Mouse (Mus musculus) liver, adult 2 months (tissue): ENCODE measurements at regions not wholly inside any gene's neighbourhood (a gene's known extent, or its start where the extent isn't known, plus 50 kb on each side); places are given as distances from the start of the nearest gene placed in this dataset.

Experiments used
- DNase-seq: peaks from one replicate; pipeline ENCODE4 v3.0.0-alpha.2; 2011; ENCODE audit warnings: low read depth, low spot score; ENCODE audit errors: extremely low read depth
- H3K27ac ChIP-seq: fragments of 200-500 bp; replicated peaks from 2 replicates; pipeline ENCODE4 v1.5.1; 2012; ENCODE audit warnings: low read depth, mild to moderate bottlenecking, control low read depth, inconsistent platforms, low read length; ENCODE audit not compliant: insufficient read depth
- H3K27me3 ChIP-seq: fragments of 200-500 bp; 2 replicates; pipeline ENCODE4 v1.6.1; 2012; ENCODE audit warnings: mild to moderate bottlenecking, moderate library complexity, low read length, inconsistent platforms; ENCODE audit not compliant: control insufficient read depth, insufficient read depth
- H3K36me3 ChIP-seq: fragments of 200-500 bp; 2 replicates; pipeline ENCODE4 v1.6.1; 2012; ENCODE audit warnings: low read length, inconsistent platforms; ENCODE audit not compliant: control insufficient read depth, insufficient read depth
- H3K4me1 ChIP-seq: fragments of 200-500 bp; 2 replicates; pipeline ENCODE4 v1.6.1; 2011; ENCODE audit warnings: low read length; ENCODE audit not compliant: control insufficient read depth, insufficient read depth
- H3K4me3 ChIP-seq: fragments of 200-500 bp; 2 replicates; pipeline ENCODE4 v1.5.1; 2011; ENCODE audit warnings: low read depth, mild to moderate bottlenecking, control low read depth, low read length, moderate library complexity; ENCODE audit not compliant: insufficient read depth
- H3K79me2 ChIP-seq: fragments of 200-500 bp; 2 replicates; pipeline ENCODE4 v1.6.1; 2012; ENCODE audit warnings: inconsistent platforms, mild to moderate bottlenecking, low read length, moderate library complexity; ENCODE audit not compliant: control insufficient read depth, insufficient read depth
- H3K9ac ChIP-seq: fragments of 200-500 bp; 2 replicates; pipeline ENCODE4 v1.6.1; 2012; ENCODE audit warnings: low read depth, mild to moderate bottlenecking, control low read depth, inconsistent platforms, low read length
- CTCF ChIP-seq: fragments of 200-500 bp; IDR thresholded peaks from 2 replicates; pipeline ENCODE4 v1.5.1; 2011; ENCODE audit warnings: low read depth, low read length, control low read depth
- POLR2A ChIP-seq: fragments of 200-500 bp; IDR thresholded peaks from 2 replicates; pipeline ENCODE4 v1.6.1; 2011; ENCODE audit warnings: low read length, control low read depth; ENCODE audit not compliant: insufficient read depth; ENCODE audit errors: extremely low read depth
- WGBS: fragments of 180-500 bp; shearing (Covaris S2); methylation state at CpG from one replicate; pipeline ENCODE4 v1.1.7; 2018; 5-methylcytosine and 5-hydroxymethylcytosine counted together

- no peak for TF ChIP-seq POLR2A
- TF ChIP-seq CTCF, result no peak
- no peak for DNase-seq
- WGBS, result 62% methylated on average over 8 of the region's 8 CpGs
Measured at GRCm38 (mm10) chr4:55699917-55700316, 167.7 kb upstream of the Klf4 start.

GRCm38 (mm10) chr4:55699161-55699560 lies 166.9 kb upstream of the Klf4 start:
- H3K79me2 ChIP-seq, result no peaks in the 10 kb centered on the region
- no peaks in the 10 kb centered on the region for H3K4me1 ChIP-seq
- no peak overlapping the region for H3K27ac ChIP-seq
- TF ChIP-seq POLR2A (no peak), CTCF (no peak)
- no peak for DNase-seq
- H3K4me3 ChIP-seq, result no peak overlapping the region
- whole genome bisulfite sequencing, result 88% methylated on average over 5 of the region's 5 CpGs
- H3K36me3 ChIP-seq, result no peaks in the 10 kb centered on the region
- no peak overlapping the region for H3K9ac ChIP-seq
- H3K27me3 ChIP-seq, result no peaks in the 10 kb centered on the region

More at GRCm38 (mm10) chr4:55699917-55700316, 167.7 kb upstream of the Klf4 start:
- Histone ChIP-seq H3K36me3 (no peaks in the 10 kb centered on the region), H3K4me3 (no peak overlapping the region), H3K79me2 (no peaks in the 10 kb centered on the region), H3K27ac (no peak overlapping the region), H3K4me1 (no peaks in the 10 kb centered on the region), H3K27me3 (no peaks in the 10 kb centered on the region), H3K9ac (no peak overlapping the region)

DNA sequence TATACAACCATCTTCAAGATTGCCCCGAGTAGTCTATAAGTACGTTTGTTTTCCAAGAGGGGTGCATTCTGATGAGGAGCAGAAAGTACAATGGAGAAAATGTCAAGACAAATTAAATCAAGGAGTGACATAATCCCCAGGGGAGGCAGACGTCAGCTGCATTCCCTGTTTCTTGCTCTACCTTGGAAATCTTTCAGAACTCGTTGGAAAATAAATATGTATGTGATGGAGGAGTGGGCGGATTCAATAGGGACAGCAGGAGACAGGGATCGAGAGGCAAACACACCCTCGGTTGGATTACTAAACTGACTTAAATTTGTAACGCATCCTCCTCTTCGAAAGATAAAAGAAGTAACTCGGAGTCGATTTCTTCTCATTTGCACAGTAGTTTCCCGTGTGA lies 164.8 kb upstream of the Klf4 start:
- Histone ChIP-seq H3K4me3 (no peak overlapping the region), H3K9ac (no peak overlapping the region), H3K27ac (no peak overlapping the region), H3K4me1 (no peaks in the 10 kb centered on the region), H3K36me3 (no peaks in the 10 kb centered on the region), H3K79me2 (no peaks in the 10 kb centered on the region), H3K27me3 (no peaks in the 10 kb centered on the region)
- WGBS, result 70% methylated on average over 12 of the region's 12 CpGs
- DNase-seq, result no peak
- TF ChIP-seq POLR2A (no peak), CTCF (no peak)

DNA sequence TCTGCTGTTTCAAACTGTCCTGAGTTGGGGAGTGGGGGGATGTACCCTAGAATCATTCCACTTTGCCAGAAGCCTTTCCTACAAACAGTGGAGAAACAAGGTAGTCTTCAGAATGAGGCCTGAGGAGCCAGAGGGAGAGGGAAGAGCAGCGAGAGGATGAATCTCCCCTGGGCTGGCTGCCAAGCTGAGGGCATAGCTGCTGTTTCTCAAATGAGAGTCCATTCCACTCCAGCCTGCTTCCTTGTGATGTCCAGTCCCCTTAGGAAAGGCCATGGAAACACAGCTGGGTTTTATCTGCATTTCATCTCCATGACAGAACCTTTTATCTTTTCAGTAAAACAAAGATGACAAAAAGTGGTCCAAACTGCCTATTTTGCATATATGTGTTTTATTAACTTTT lies 164.2 kb upstream of the Klf4 start:
- TF ChIP-seq CTCF, result no peak
- no peak for TF ChIP-seq POLR2A
- Histone ChIP-seq H3K79me2 (no peaks in the 10 kb centered on the region), H3K9ac (no peak overlapping the region), H3K27ac (no peak overlapping the region), H3K4me1 (no peaks in the 10 kb centered on the region), H3K4me3 (no peak overlapping the region), H3K27me3 (no peaks in the 10 kb centered on the region), H3K36me3 (no peaks in the 10 kb centered on the region)
- no peak for DNase-seq
- WGBS, result 44% methylated on average over 1 of the region's 1 CpGs

GRCm38 (mm10) chr4:55695246-55695645 lies 163.0 kb upstream of the Klf4 start:
- Histone ChIP-seq H3K9ac (no peak overlapping the region), H3K27ac (no peak overlapping the region), H3K79me2 (no peaks in the 10 kb centered on the region), H3K27me3 (no peaks in the 10 kb centered on the region), H3K4me3 (no peak overlapping the region), H3K36me3 (no peaks in the 10 kb centered on the region), H3K4me1 (no peaks in the 10 kb centered on the region)
- no peak for TF ChIP-seq POLR2A
- no peak for TF ChIP-seq CTCF
- DNase-seq, result no peak
- WGBS, result 94% methylated on average over 1 of the region's 1 CpGs

DNA sequence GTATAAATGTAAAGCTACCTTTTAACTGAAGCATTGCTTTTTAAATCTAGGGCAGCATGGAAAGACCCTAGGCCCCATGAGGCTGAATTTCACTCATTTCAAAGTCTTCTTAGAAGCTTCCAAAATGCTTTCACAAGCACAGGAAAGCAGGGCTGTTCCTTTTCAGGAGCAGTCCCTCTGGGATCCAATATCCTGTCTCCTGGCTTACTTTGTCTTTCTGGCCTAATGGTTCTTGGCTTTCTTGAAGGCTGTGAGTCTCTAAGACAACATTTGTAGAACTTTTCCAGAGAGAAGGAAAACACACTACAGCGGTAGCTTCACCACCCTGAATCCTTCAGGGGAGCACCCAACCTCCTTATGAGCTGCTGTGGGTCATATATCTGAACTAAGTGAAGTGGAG lies 157.2 kb upstream of the Klf4 start:
- H3K4me1 ChIP-seq, result no peaks in the 10 kb centered on the region
- 94% methylated on average over 1 of the region's 1 CpGs for WGBS
- H3K27ac ChIP-seq, result no peak overlapping the region
- no peak for DNase-seq
- no peak overlapping the region for H3K9ac ChIP-seq
- no peak overlapping the region for H3K4me3 ChIP-seq
- TF ChIP-seq CTCF (no peak), POLR2A (no peak)
- H3K36me3 ChIP-seq, result no peaks in the 10 kb centered on the region
- H3K27me3 ChIP-seq, result no peaks in the 10 kb centered on the region
- H3K79me2 ChIP-seq, result no peaks in the 10 kb centered on the region
